Mouse (Mus musculus) adrenal gland, adult (tissue): ENCODE data around the gene Npy.

Experiments used
- DNase-seq, 2 experiments: peaks; one replicate each; pipeline ENCODE4 v3.0.0; 2022 to 2023; ENCODE audit warnings: low spot score in 1 of 2; ENCODE audit not compliant: inconsistent age in 2 of 2

Gene Npy

GRCm38 (mm10) chr6:49875791-49876190 lies 53.3 kb downstream of the Npy start:
- no peak for DNase-seq
